Mouse (Mus musculus): ENCODE measurements around the gene Odf2l. TPM values are rescaled to one million over a fixed set of nuclear protein-coding genes. Genes with fewer than 3 reads are reported as not detected.
A peak's percentile ranks its signal among the peaks of the same experiment; 100 is the strongest.

Gene Odf2l
- 0.63 TPM in 1 of 2 replicates, not detected in the other for polyA plus RNA-seq (2012; ENCODE audit: insufficient read depth, low replicate concordance)

- H3K9me3 ChIP-seq, result no peaks in the 10 kb centered on the region
- no peaks in the 10 kb centered on the region for H3K36me3 ChIP-seq (replicated peaks; ENCODE audit: low read length)
- no peaks in the 10 kb centered on the region for H3K27me3 ChIP-seq (replicated peaks)
- H3K4me1 ChIP-seq, result peaks cover 44% of the 10 kb centered on the region
- peak within 1 kb of the TSS; percentile 99 for H3K4me3 ChIP-seq (replicated peaks)
- TF ChIP-seq GATA1 (IDR thresholded peaks at IDR 0.05; ENCODE audit: borderline replicate concordance, low read length) (no peak), FLI1 (IDR thresholded peaks at IDR 0.05; ENCODE audit: low read length) (no peak)
Measured at GRCm38 (mm10) chr3:145118254-145119001, at the start of gene Odf2l. Odf2l (plus strand) TSS chr3:145118588.

DNA sequence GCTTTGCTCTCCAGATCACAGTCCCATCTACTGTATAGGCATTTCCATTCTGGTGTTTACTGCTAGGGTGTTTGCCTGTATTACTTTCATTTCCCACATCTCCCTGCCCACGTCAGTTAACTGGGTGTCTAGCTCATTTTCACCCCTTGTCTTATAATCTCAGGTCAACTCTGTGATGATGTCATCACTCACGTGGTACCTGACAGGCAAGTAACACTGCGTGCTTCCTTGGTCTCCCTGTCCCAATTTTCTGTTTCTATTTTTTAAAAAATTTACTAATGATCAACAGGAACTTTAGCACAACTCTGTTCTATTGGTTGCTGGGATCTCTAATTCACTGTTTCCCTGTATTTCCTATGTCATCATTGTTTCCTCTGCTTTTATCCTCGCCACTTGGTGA is 49.4 kb upstream of the Odf2l start:
- Histone ChIP-seq H3K4me3 (replicated peaks) (no peak overlapping the region), H3K9me3 (no peaks in the 10 kb centered on the region), H3K36me3 (replicated peaks; ENCODE audit: low read length) (no peaks in the 10 kb centered on the region), H3K27me3 (replicated peaks) (no peaks in the 10 kb centered on the region), H3K4me1 (no peaks in the 10 kb centered on the region)
- no peak for TF ChIP-seq FLI1 (IDR thresholded peaks at IDR 0.05; ENCODE audit: low read length)
- no peak for TF ChIP-seq GATA1 (IDR thresholded peaks at IDR 0.05; ENCODE audit: borderline replicate concordance, low read length)

GRCm38 (mm10) chr3:145072339-145072738 is 46.0 kb upstream of the Odf2l start:
- Histone ChIP-seq H3K27me3 (replicated peaks) (no peaks in the 10 kb centered on the region), H3K36me3 (replicated peaks; ENCODE audit: low read length) (no peaks in the 10 kb centered on the region), H3K4me3 (replicated peaks) (no peak overlapping the region), H3K4me1 (no peaks in the 10 kb centered on the region), H3K9me3 (no peaks in the 10 kb centered on the region)
- TF ChIP-seq GATA1 (IDR thresholded peaks at IDR 0.05; ENCODE audit: borderline replicate concordance, low read length), result no peak
- no peak for TF ChIP-seq FLI1 (IDR thresholded peaks at IDR 0.05; ENCODE audit: low read length)

DNA sequence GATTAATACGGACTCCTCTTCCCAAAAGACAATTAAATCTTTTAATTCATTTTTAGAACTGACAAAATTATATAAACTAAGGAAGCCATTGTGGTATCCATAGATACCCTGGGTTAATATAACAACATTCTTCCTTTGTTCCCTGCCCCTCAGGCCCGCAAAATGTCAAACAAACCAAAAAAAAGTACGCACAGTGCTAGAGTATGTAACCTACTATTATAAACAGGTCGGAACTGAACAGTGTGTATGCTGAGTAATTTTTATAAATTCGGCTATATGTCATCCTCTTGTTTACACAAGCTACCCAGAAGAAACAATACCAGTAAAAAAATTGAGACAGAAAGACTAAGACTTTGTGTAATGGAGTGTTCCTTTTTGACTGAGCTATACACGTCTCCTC is 40.0 kb upstream of the Odf2l start:
- H3K4me1 ChIP-seq, result no peaks in the 10 kb centered on the region
- H3K4me3 ChIP-seq (replicated peaks), result no peak overlapping the region
- H3K36me3 ChIP-seq (replicated peaks; ENCODE audit: low read length), result no peaks in the 10 kb centered on the region
- no peaks in the 10 kb centered on the region for H3K27me3 ChIP-seq (replicated peaks)
- peaks cover 9% of the 10 kb centered on the region; the same call in 1 of the 2 replicates for H3K9me3 ChIP-seq
- TF ChIP-seq GATA1 (IDR thresholded peaks at IDR 0.05; ENCODE audit: borderline replicate concordance, low read length) (no peak), FLI1 (IDR thresholded peaks at IDR 0.05; ENCODE audit: low read length) (no peak)

DNA sequence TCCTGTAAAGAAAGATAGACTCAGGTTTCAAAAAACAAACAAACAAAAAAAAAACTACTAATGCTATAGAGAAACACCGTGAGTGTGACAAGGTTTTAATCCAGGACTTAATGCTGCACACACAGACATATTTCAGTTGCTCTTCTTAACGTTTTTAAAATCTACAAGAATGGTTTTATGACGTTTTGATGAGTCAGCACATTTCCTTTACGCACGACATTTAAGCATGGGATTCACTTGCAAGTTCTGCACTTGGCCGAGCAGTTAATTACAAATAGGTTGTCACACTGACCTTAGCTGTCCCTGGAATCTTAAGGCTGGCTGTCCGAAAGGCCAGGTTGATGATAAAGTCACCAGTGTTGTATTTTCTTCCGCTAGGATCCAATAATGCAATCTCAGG is 37.5 kb upstream of the Odf2l start:
- no peaks in the 10 kb centered on the region for H3K4me1 ChIP-seq
- no peak overlapping the region for H3K4me3 ChIP-seq (replicated peaks)
- no peaks in the 10 kb centered on the region for H3K36me3 ChIP-seq (replicated peaks; ENCODE audit: low read length)
- H3K27me3 ChIP-seq (replicated peaks), result no peaks in the 10 kb centered on the region
- TF ChIP-seq FLI1 (IDR thresholded peaks at IDR 0.05; ENCODE audit: low read length) (no peak), GATA1 (IDR thresholded peaks at IDR 0.05; ENCODE audit: borderline replicate concordance, low read length) (no peak)
- H3K9me3 ChIP-seq, result peaks cover 9% of the 10 kb centered on the region; the same call in 1 of the 2 replicates

GRCm38 (mm10) chr3:145083081-145083480 is 35.3 kb upstream of the Odf2l start:
- Histone ChIP-seq H3K27me3 (replicated peaks) (no peaks in the 10 kb centered on the region), H3K4me3 (replicated peaks) (no peak overlapping the region)
- TF ChIP-seq FLI1 (IDR thresholded peaks at IDR 0.05; ENCODE audit: low read length) (no peak), GATA1 (IDR thresholded peaks at IDR 0.05; ENCODE audit: borderline replicate concordance, low read length) (no peak)

GRCm38 (mm10) chr3:145086180-145086579 is 32.2 kb upstream of the Odf2l start:
- TF ChIP-seq FLI1 (IDR thresholded peaks at IDR 0.05; ENCODE audit: low read length) (no peak), GATA1 (IDR thresholded peaks at IDR 0.05; ENCODE audit: borderline replicate concordance, low read length) (no peak)

More at GRCm38 (mm10) chr3:145083081-145083480, 35.3 kb upstream of the Odf2l start:
- Histone ChIP-seq H3K4me1 (no peaks in the 10 kb centered on the region), H3K36me3 (replicated peaks; ENCODE audit: low read length) (no peaks in the 10 kb centered on the region), H3K9me3 (peaks cover 5% of the 10 kb centered on the region; the same call in 1 of the 2 replicates)

GRCm38 (mm10) chr3:145087857-145088598 is 30.4 kb upstream of the Odf2l start:
- H3K27me3 ChIP-seq (replicated peaks), result no peaks in the 10 kb centered on the region
- no peaks in the 10 kb centered on the region for H3K4me1 ChIP-seq
- H3K4me3 ChIP-seq (replicated peaks), result no peak overlapping the region
- no peak for TF ChIP-seq GATA1 (IDR thresholded peaks at IDR 0.05; ENCODE audit: borderline replicate concordance, low read length)
- no peak for TF ChIP-seq FLI1 (IDR thresholded peaks at IDR 0.05; ENCODE audit: low read length)
- H3K36me3 ChIP-seq (replicated peaks; ENCODE audit: low read length), result no peaks in the 10 kb centered on the region
- no peaks in the 10 kb centered on the region for H3K9me3 ChIP-seq

More at GRCm38 (mm10) chr3:145086180-145086579, 32.2 kb upstream of the Odf2l start:
- H3K9me3 ChIP-seq, result no peaks in the 10 kb centered on the region
- no peaks in the 10 kb centered on the region for H3K4me1 ChIP-seq
- H3K27me3 ChIP-seq (replicated peaks), result no peaks in the 10 kb centered on the region
- no peaks in the 10 kb centered on the region for H3K36me3 ChIP-seq (replicated peaks; ENCODE audit: low read length)
- H3K4me3 ChIP-seq (replicated peaks), result no peak overlapping the region

DNA sequence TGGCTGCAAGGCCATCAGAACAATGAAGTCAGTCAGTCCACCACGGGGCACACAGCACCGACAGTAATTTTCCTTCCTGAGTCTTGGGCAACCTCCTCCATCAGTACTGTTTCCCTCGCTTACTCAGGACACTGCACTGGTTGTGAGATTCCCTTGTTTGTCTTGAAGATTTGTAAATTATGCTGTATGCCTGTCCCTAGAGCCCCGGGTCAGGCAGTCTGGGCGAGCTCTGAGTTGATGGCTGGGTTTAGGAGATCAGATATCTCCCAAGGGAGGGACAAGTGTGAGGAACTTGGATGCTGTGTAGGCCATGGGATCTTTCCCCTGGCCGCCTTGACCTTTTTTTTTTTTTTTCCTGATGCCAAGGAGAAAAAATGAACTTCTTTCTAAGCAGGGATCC is 19.1 kb upstream of the Odf2l start, which contains the start of gene Clca2:
Gene Clca2 (minus strand): TSS at position 153 of the 400 bp plus-strand sequence.
- H3K4me3 ChIP-seq (replicated peaks), result no peak within 1 kb of the TSS
- no peaks in the 10 kb centered on the region for H3K36me3 ChIP-seq (replicated peaks; ENCODE audit: low read length)
- peaks cover 15% of the 10 kb centered on the region for H3K4me1 ChIP-seq
- TF ChIP-seq GATA1 (IDR thresholded peaks at IDR 0.05; ENCODE audit: borderline replicate concordance, low read length) (no peak), FLI1 (IDR thresholded peaks at IDR 0.05; ENCODE audit: low read length) (no peak)
- peaks cover 3% of the 10 kb centered on the region; the same call in 1 of the 2 replicates for H3K9me3 ChIP-seq
- H3K27me3 ChIP-seq (replicated peaks), result peaks cover 2% of the 10 kb centered on the region

Data from megakaryocyte, embryonic 14.5 days (primary cell).